Mouse (Mus musculus) embryonic facial prominence, embryonic 12.5 days (tissue): ENCODE measurements at regions not wholly inside any gene's neighbourhood (a gene's known extent, or its start where the extent isn't known, plus 50 kb on each side); places are given as distances from the start of the nearest gene placed in this dataset.

Experiments
- ATAC-seq: fragments of 200-750 bp; cut with Nextera tagmentation; 2 replicates; pipeline ENCODE4 v1.8.0; 2017; ENCODE audit not compliant: insufficient number of reproducible peaks, insufficient read depth, low FRiP score, low TSS enrichment
- H3K27ac ChIP-seq: fragments of 300-500 bp; sonication (generic); 2 replicates; pipeline ENCODE4 v1.5.1; 2016; ENCODE audit warnings: mild to moderate bottlenecking
- H3K27me3 ChIP-seq: fragments of 300-500 bp; sonication (generic); 2 replicates; pipeline ENCODE4 v1.6.1; 2016; ENCODE audit warnings: mild to moderate bottlenecking, moderate library complexity
- H3K36me3 ChIP-seq: fragments of 300-500 bp; sonication (generic); 2 replicates; pipeline ENCODE4 v1.6.1; 2016; ENCODE audit warnings: mild to moderate bottlenecking
- H3K4me1 ChIP-seq: fragments of 300-500 bp; sonication (generic); 2 replicates; pipeline ENCODE4 v1.6.1; 2016
- H3K4me2 ChIP-seq: fragments of 300-500 bp; sonication (generic); replicated peaks from 2 replicates; pipeline ENCODE4 v1.6.1; 2016; ENCODE audit warnings: mild to moderate bottlenecking, moderate library complexity
- H3K4me3 ChIP-seq: fragments of 300-500 bp; sonication (generic); 2 replicates; pipeline ENCODE4 v1.5.1; 2016; ENCODE audit warnings: mild to moderate bottlenecking
- H3K9ac ChIP-seq: fragments of 300-500 bp; sonication (generic); 2 replicates; pipeline ENCODE4 v1.6.1; 2016; ENCODE audit warnings: mild to moderate bottlenecking, moderate library complexity
- H3K9me3 ChIP-seq: fragments of 300-500 bp; sonication (generic); 2 replicates; pipeline ENCODE4 v1.6.1; 2016; ENCODE audit warnings: mild to moderate bottlenecking, moderate library complexity
- WGBS: fragments of 180-500 bp; shearing (Covaris S2); methylation state at CpG from one replicate; pipeline ENCODE4 v1.1.7; 2016; 5-methylcytosine and 5-hydroxymethylcytosine counted together

- Histone ChIP-seq H3K9me3 (peaks cover 21% of the 10 kb centered on the region), H3K4me3 (no peak overlapping the region), H3K9ac (no peak overlapping the region), H3K27ac (no peak overlapping the region), H3K4me2 (no peak overlapping the region), H3K27me3 (no peaks in the 10 kb centered on the region), H3K36me3 (no peaks in the 10 kb centered on the region), H3K4me1 (no peaks in the 10 kb centered on the region)
- WGBS: 51% methylated on average over 22 of the region's 22 CpGs
- ATAC-seq: peak; percentile 97
These were observed 179.1 kb upstream of the Arhgef26 start for GRCm38 (mm10) chr3:62159031-62159430.

GRCm38 (mm10) chr3:62170647-62171046, 167.5 kb upstream of the Arhgef26 start:
- 63% methylated on average over 4 of the region's 4 CpGs for WGBS
- Histone ChIP-seq H3K9ac (no peak overlapping the region), H3K9me3 (no peaks in the 10 kb centered on the region), H3K4me2 (no peak overlapping the region), H3K27me3 (no peaks in the 10 kb centered on the region), H3K4me3 (no peak overlapping the region), H3K36me3 (no peaks in the 10 kb centered on the region), H3K27ac (no peak overlapping the region), H3K4me1 (no peaks in the 10 kb centered on the region)
- no peak for ATAC-seq

GRCm38 (mm10) chr3:62187807-62188509, 150.2 kb upstream of the Arhgef26 start:
- H3K4me2 ChIP-seq: no peak overlapping the region
- H3K36me3 ChIP-seq: no peaks in the 10 kb centered on the region
- H3K9ac ChIP-seq: no peak overlapping the region
- no peak overlapping the region for H3K4me3 ChIP-seq
- no peaks in the 10 kb centered on the region for H3K9me3 ChIP-seq
- 89% methylated on average over 3 of the region's 3 CpGs for WGBS
- H3K27me3 ChIP-seq: no peaks in the 10 kb centered on the region
- ATAC-seq: no peak
- H3K4me1 ChIP-seq: no peaks in the 10 kb centered on the region
- H3K27ac ChIP-seq: no peak overlapping the region

GRCm38 (mm10) chr3:62192466-62192865, 145.7 kb upstream of the Arhgef26 start:
- Histone ChIP-seq H3K36me3 (no peaks in the 10 kb centered on the region), H3K4me3 (no peak overlapping the region), H3K9ac (no peak overlapping the region), H3K4me2 (no peak overlapping the region), H3K27ac (no peak overlapping the region), H3K27me3 (no peaks in the 10 kb centered on the region), H3K4me1 (no peaks in the 10 kb centered on the region), H3K9me3 (no peaks in the 10 kb centered on the region)
- WGBS: 38% methylated on average over 1 of the region's 1 CpGs
- ATAC-seq: no peak

GRCm38 (mm10) chr3:62194421-62194820, 143.7 kb upstream of the Arhgef26 start:
- no peaks in the 10 kb centered on the region for H3K4me1 ChIP-seq
- H3K4me3 ChIP-seq: no peak overlapping the region
- no peaks in the 10 kb centered on the region for H3K27me3 ChIP-seq
- no peak overlapping the region for H3K4me2 ChIP-seq
- no peaks in the 10 kb centered on the region for H3K9me3 ChIP-seq
- ATAC-seq: no peak
- H3K27ac ChIP-seq: no peak overlapping the region
- H3K9ac ChIP-seq: no peak overlapping the region
- H3K36me3 ChIP-seq: no peaks in the 10 kb centered on the region
- WGBS: 95% methylated on average over 4 of the region's 4 CpGs

- no peak overlapping the region for H3K4me2 ChIP-seq
- H3K27ac ChIP-seq: no peak overlapping the region
- H3K9ac ChIP-seq: no peak overlapping the region
- H3K4me1 ChIP-seq: no peaks in the 10 kb centered on the region
- H3K9me3 ChIP-seq: no peaks in the 10 kb centered on the region
- H3K4me3 ChIP-seq: no peak overlapping the region
- 70% methylated on average over 1 of the region's 1 CpGs for WGBS
- ATAC-seq: no peak
- H3K27me3 ChIP-seq: 0 out of 2 replicates have a peak, but pooled peaks cover 7% of the 10 kb centered on the region
- H3K36me3 ChIP-seq: no peaks in the 10 kb centered on the region
These were observed 141.5 kb upstream of the Arhgef26 start for GRCm38 (mm10) chr3:62196679-62197078.

- Histone ChIP-seq H3K27ac (no peak overlapping the region), H3K36me3 (no peaks in the 10 kb centered on the region), H3K4me3 (no peak overlapping the region), H3K4me1 (no peaks in the 10 kb centered on the region), H3K9me3 (no peaks in the 10 kb centered on the region), H3K27me3 (no peaks in the 10 kb centered on the region), H3K9ac (no peak overlapping the region), H3K4me2 (no peak overlapping the region)
- no peak for ATAC-seq
These were observed 122.3 kb upstream of the Arhgef26 start for GRCm38 (mm10) chr3:62215806-62216205.

- WGBS: 88% methylated on average over 1 of the region's 1 CpGs
- Histone ChIP-seq H3K4me1 (no peaks in the 10 kb centered on the region), H3K4me3 (no peak overlapping the region), H3K4me2 (no peak overlapping the region), H3K27ac (no peak overlapping the region), H3K9me3 (no peaks in the 10 kb centered on the region), H3K9ac (no peak overlapping the region), H3K36me3 (no peaks in the 10 kb centered on the region), H3K27me3 (no peaks in the 10 kb centered on the region)
- no peak for ATAC-seq
These were observed 120.8 kb upstream of the Arhgef26 start for GRCm38 (mm10) chr3:62217335-62217734.

- Histone ChIP-seq H3K27ac (no peak overlapping the region), H3K9me3 (no peaks in the 10 kb centered on the region), H3K27me3 (no peaks in the 10 kb centered on the region), H3K9ac (no peak overlapping the region), H3K4me2 (no peak overlapping the region), H3K4me3 (no peak overlapping the region), H3K36me3 (no peaks in the 10 kb centered on the region), H3K4me1 (no peaks in the 10 kb centered on the region)
- 42% methylated on average over 2 of the region's 2 CpGs for WGBS
- ATAC-seq: no peak
These were observed 110.4 kb upstream of the Arhgef26 start for GRCm38 (mm10) chr3:62227697-62228096.

- 82% methylated on average over 3 of the region's 3 CpGs for WGBS
- H3K9me3 ChIP-seq: no peaks in the 10 kb centered on the region
- ATAC-seq: no peak
- no peaks in the 10 kb centered on the region for H3K4me1 ChIP-seq
- no peak overlapping the region for H3K4me2 ChIP-seq
- H3K4me3 ChIP-seq: no peak overlapping the region
- H3K9ac ChIP-seq: no peak overlapping the region
- no peak overlapping the region for H3K27ac ChIP-seq
- H3K27me3 ChIP-seq: no peaks in the 10 kb centered on the region
- H3K36me3 ChIP-seq: no peaks in the 10 kb centered on the region
These were observed 110.0 kb upstream of the Arhgef26 start for GRCm38 (mm10) chr3:62228156-62228555.

- no peak overlapping the region for H3K27ac ChIP-seq
- H3K9ac ChIP-seq: no peak overlapping the region
- no peak overlapping the region for H3K4me2 ChIP-seq
- no peaks in the 10 kb centered on the region for H3K27me3 ChIP-seq
- no peaks in the 10 kb centered on the region for H3K9me3 ChIP-seq
- H3K4me3 ChIP-seq: no peak overlapping the region
- WGBS: 59% methylated on average over 3 of the region's 3 CpGs
- no peak for ATAC-seq
- H3K36me3 ChIP-seq: no peaks in the 10 kb centered on the region
- no peaks in the 10 kb centered on the region for H3K4me1 ChIP-seq
These were observed 97.1 kb upstream of the Arhgef26 start for GRCm38 (mm10) chr3:62241031-62241430.

- Histone ChIP-seq H3K9ac (no peak overlapping the region), H3K36me3 (no peaks in the 10 kb centered on the region), H3K4me1 (no peaks in the 10 kb centered on the region), H3K27ac (no peak overlapping the region), H3K4me2 (no peak overlapping the region), H3K9me3 (no peaks in the 10 kb centered on the region), H3K4me3 (no peak overlapping the region), H3K27me3 (no peaks in the 10 kb centered on the region)
- no peak for ATAC-seq
- WGBS: 65% methylated on average over 4 of the region's 4 CpGs
These were observed 66.4 kb upstream of the Arhgef26 start for GRCm38 (mm10) chr3:62271703-62272102.

- H3K4me2 ChIP-seq: no peak overlapping the region
- ATAC-seq: no peak
- no peak overlapping the region for H3K27ac ChIP-seq
- no peak overlapping the region for H3K4me3 ChIP-seq
- no peaks in the 10 kb centered on the region for H3K36me3 ChIP-seq
- 71% methylated on average over 3 of the region's 3 CpGs for WGBS
- H3K4me1 ChIP-seq: no peaks in the 10 kb centered on the region
- H3K9ac ChIP-seq: no peak overlapping the region
- H3K27me3 ChIP-seq: no peaks in the 10 kb centered on the region
- no peaks in the 10 kb centered on the region for H3K9me3 ChIP-seq
These were observed 59.9 kb upstream of the Arhgef26 start for GRCm38 (mm10) chr3:62278279-62278678.
